Mouse (Mus musculus) C2C12 (cell line): Measurements from ENCODE around the gene Gm44511. TPM values are rescaled to one million over a fixed set of nuclear protein-coding genes. Genes with fewer than 3 reads are reported as not detected.
"Not testable (repeated sequence)": the region's sequence is repeated elsewhere in the genome, so short reads cannot be mapped to it uniquely, and the experiment has no call there.

Experiments used
- H3K27me3 ChIP-seq: one replicate; pipeline ENCODE4 v1.6.1; 2011; ENCODE audit not compliant: control insufficient read depth, insufficient read depth, insufficient read length
- H3K36me3 ChIP-seq: one replicate; pipeline ENCODE4 v1.6.1; 2011; ENCODE audit not compliant: control insufficient read depth, insufficient read depth
- H3K4me3 ChIP-seq: one replicate; pipeline ENCODE4 v1.5.1; 2011; ENCODE audit warnings: mild to moderate bottlenecking, control low read depth; ENCODE audit not compliant: poor library complexity, insufficient read depth, severe bottlenecking
- H3K79me2 ChIP-seq: one replicate; pipeline ENCODE4 v1.6.1; 2011; ENCODE audit not compliant: control insufficient read depth, insufficient read depth
- H3K79me3 ChIP-seq: one replicate; pipeline ENCODE4 v1.6.1; 2011; ENCODE audit warnings: low read depth, control low read depth
- H3ac ChIP-seq: one replicate; pipeline ENCODE3; 2011; ENCODE audit warnings: low read depth; ENCODE audit not compliant: control insufficient read depth, insufficient read length
- CEBPB ChIP-seq: IDR thresholded peaks from one replicate; pipeline ENCODE4 v1.6.1; 2011; ENCODE audit warnings: low read depth, mild to moderate bottlenecking, control low read depth, moderate library complexity
- CTCF ChIP-seq: IDR thresholded peaks from one replicate; pipeline ENCODE4 v1.5.1; 2011; ENCODE audit not compliant: control insufficient read depth, insufficient read depth, insufficient read length
- FOSL1 ChIP-seq: IDR thresholded peaks from one replicate; pipeline ENCODE4 v1.8.0; 2011; ENCODE audit warnings: mild to moderate bottlenecking, low read length; ENCODE audit not compliant: poor library complexity, insufficient read depth, severe bottlenecking
- MAX ChIP-seq: IDR thresholded peaks from one replicate; pipeline ENCODE4 v1.6.1; 2011; ENCODE audit warnings: mild to moderate bottlenecking, control low read depth
- MYOD1 ChIP-seq: IDR thresholded peaks from one replicate; pipeline ENCODE4 v1.6.1; 2011; ENCODE audit warnings: low read depth; ENCODE audit not compliant: control insufficient read depth, insufficient read length
- MYOG ChIP-seq: IDR thresholded peaks from one replicate; pipeline ENCODE4 v1.6.1; 2011; ENCODE audit not compliant: control insufficient read depth, insufficient read length; ENCODE audit errors: extremely low read depth
- USF1 ChIP-seq: IDR thresholded peaks from one replicate; pipeline ENCODE4 v1.6.1; 2011; ENCODE audit warnings: low read depth, mild to moderate bottlenecking, control low read depth, moderate library complexity
- polyA plus RNA-seq: library from polyadenylated mRNA; unstranded; fragments of >200 nt; fragmentation: generic; extraction: Trizol; gene quantifications from one replicate; pipeline ENCODE4 v1.2.1, GENCODE M21; 2012; ENCODE audit warnings: missing spikeins

Gm44511 gene
- polyA plus RNA-seq, 1 experiment, result not detected

DNA sequence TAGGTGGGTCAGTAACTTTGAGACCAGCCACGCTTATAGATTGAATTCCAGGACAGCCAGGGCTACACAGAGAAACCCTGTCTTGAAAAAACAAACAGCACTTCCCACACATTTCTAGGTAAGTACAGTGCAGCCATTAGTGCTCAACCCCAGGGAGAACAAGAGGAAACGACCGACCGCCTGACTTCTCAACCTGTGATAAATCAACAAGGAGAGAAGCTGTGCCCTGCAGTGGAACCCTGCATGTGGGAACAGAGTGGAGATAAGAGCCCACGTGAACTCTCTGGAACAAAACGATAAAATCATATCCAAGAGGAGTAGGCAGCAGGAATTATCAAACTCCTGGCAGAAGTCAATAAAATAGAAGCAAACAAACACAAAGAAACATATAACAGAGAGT lies 32.4 kb downstream of the Gm44511 start:
- H3K4me3 ChIP-seq, result no peak overlapping the region
- H3K79me3 ChIP-seq, result no peaks in the 10 kb centered on the region
- H3K27me3 ChIP-seq, result no peaks in the 10 kb centered on the region
- TF ChIP-seq MYOD1 (no peak), FOSL1 (no peak), USF1 (no peak), CTCF (no peak), MAX (no peak), CEBPB (no peak), MYOG (no peak)
- H3K79me2 ChIP-seq, result no peaks in the 10 kb centered on the region
- H3ac ChIP-seq, result no peak overlapping the region
- H3K36me3 ChIP-seq, result no peaks in the 10 kb centered on the region

DNA sequence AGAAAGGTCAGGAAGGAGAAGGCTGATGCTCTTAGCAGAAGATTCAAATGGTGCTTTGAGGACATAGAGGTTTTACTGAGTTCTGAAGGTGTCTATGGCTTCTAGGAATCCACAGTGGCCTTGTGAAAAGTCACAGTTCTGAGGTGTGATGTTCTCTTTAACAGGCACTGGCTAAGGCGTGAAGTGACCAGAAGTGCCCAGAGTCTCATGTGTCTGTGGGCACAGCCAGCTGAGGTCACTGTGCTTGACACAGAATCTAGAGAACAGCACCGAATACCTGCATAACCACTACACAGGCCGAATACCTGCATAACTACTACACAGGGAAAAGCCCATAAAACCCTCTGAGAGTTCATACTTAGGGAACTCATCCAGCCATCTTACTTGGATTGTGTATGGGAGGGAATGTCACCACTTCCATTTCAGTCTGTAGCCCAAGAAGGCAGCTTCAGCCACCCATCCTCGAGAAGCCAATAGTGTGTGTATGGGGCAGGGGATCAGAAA lies 35.6 kb downstream of the Gm44511 start:
- H3ac ChIP-seq, H3K79me2 ChIP-seq, H3K27me3 ChIP-seq, H3K79me3 ChIP-seq, H3K4me3 ChIP-seq, H3K36me3 ChIP-seq: not testable (repeated sequence)

DNA sequence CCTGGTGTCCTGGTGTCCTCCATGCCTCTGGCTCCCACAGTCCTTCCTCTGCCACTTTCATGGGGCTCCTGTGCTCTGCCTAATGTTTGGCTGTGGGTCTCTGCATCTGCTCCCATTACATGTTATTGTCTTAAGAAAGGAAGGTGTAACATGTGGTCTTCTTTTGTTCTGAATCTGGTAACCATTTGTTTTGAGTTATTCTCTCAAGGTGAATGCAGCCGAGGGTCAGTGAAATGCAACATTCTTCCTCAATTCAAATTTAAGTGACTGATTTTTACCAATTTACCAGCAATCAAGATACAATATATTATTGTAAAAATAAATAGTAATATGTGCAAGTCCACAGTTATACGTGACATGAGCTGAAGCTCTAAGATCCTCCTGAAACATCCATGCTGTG lies 37.0 kb downstream of the Gm44511 start, which contains the start of gene Klrb1c:
Klrb1c (minus strand) TSS at position 101 of the 400 bp plus-strand sequence.
- Histone ChIP-seq H3K79me3 (no peaks in the 10 kb centered on the region), H3K36me3 (no peaks in the 10 kb centered on the region), H3ac (no peak within 1 kb of the TSS), H3K4me3 (no peak within 1 kb of the TSS), H3K27me3 (no peaks in the 10 kb centered on the region), H3K79me2 (no peaks in the 10 kb centered on the region)
- TF ChIP-seq CEBPB (no peak), MYOD1 (no peak), FOSL1 (no peak), MYOG (no peak), CTCF (no peak), USF1 (no peak), MAX (no peak)

DNA sequence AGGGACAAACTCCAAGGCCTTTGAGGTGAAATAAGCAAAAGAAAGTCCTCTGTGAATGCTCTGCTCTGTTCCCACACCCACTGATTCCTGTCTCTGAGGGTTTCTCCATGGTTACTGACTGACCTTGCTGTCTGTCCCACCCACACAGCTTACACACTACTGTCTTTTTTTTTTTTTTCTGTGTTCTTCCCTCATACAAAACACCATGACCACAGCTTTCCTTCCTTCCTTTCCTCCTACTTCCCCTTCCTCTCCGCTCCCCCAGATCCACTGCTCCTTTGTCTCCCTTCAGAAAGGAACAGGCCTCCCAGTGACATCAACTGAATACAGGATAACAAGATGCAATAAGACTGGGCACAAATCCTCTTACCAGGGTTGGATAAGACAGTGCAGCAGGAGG lies 37.6 kb downstream of the Gm44511 start:
- Histone ChIP-seq H3K4me3 (no peak overlapping the region), H3K27me3 (no peaks in the 10 kb centered on the region), H3K36me3 (no peaks in the 10 kb centered on the region), H3K79me2 (no peaks in the 10 kb centered on the region), H3K79me3 (no peaks in the 10 kb centered on the region), H3ac (no peak overlapping the region)
- TF ChIP-seq USF1, result no peak
- TF ChIP-seq CEBPB, result no peak
- no peak for TF ChIP-seq MYOG
- no peak for TF ChIP-seq FOSL1
- TF ChIP-seq CTCF, result no peak
- TF ChIP-seq MAX, result no peak
- no peak for TF ChIP-seq MYOD1

DNA sequence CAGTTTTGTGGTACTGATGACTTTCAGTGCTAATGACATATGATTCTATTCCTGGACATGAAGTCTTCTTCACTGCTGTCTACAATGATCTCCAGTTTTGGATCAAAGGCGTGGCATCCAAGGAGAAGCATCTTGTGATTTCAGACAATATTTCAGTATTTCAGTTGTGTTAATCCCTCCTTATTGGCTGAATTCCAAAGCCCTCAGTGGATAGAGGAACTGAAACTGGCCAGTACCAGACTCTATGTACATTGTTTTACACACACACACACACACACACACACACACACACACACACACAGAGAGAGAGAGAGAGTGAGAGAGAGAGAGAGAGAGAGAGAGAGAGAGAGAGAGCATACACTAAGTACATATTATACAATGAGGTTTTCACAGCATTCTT lies 39.7 kb downstream of the Gm44511 start:
- H3K79me3 ChIP-seq, H3K4me3 ChIP-seq, H3K27me3 ChIP-seq, H3K79me2 ChIP-seq, H3K36me3 ChIP-seq, H3ac ChIP-seq: not testable (repeated sequence)

DNA sequence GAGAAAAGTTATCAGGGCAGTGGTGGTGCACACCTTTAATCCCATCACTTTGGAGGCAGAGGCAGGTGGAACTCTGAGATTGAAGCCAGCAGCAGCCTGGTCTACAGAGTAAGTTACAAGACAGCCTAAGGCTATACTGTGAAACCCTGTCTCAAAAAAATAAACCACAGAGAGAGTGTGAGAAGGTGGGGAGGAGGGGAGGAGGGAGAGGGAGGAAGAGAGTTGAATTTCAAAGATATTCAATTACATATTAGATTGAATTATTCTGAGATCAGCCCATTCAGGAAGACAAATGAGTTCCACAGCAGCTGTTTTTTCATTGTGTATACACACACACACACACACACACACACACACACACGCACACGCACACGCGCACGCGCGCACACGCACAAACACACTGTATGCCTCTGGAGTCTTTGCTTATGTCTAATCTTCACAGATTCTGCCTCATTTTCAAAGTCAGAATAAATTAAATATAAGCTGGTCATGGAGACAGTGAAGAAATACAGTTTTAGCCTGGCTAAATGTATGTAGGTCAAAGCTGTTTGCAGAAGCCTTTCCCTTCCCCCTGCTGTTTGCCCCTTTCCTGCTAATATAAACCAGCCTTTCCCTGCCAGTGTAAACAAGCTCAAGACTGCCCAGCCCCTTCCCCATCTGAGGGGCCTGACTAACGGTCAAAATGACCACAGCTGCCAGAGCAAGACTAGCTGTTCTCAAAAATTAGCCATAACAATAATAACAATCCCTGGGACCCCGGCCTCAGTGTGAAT lies 56.4 kb downstream of the Gm44511 start:
- Histone ChIP-seq H3K79me2 (no peaks in the 10 kb centered on the region), H3K27me3 (no peaks in the 10 kb centered on the region), H3K4me3 (no peak overlapping the region), H3K36me3 (no peaks in the 10 kb centered on the region), H3K79me3 (no peaks in the 10 kb centered on the region), H3ac (no peak overlapping the region)
- no peak for TF ChIP-seq USF1
- TF ChIP-seq MAX, result no peak
- no peak for TF ChIP-seq MYOG
- no peak for TF ChIP-seq CEBPB
- TF ChIP-seq FOSL1, result no peak
- no peak for TF ChIP-seq MYOD1
- no peak for TF ChIP-seq CTCF
